ENCODE assay signal across 28 mouse cellular contexts in genomic region chr8:60611580-60612111, GRCm38 (mm10). TPM values are rescaled to one million over a fixed set of nuclear protein-coding genes. Genes with fewer than 3 reads are reported as not detected.
DNase-seq lines count a peak whose midpoint lies in the region; ATAC-seq lines count a peak whose summit lies in the region.
"Had no signal": no experiment of that assay in that cellular context is flagged by ENCODE, and none has a peak within 500 bp of the region (broad histone marks: within the 10 kb centered on the region; RNA-seq: fewer than 3 reads in every experiment).

No protein-coding gene starts in this region.

- H3K36me3 ChIP-seq in limb, embryonic 11.5 days (ENCODE audit: control insufficient read depth, insufficient read depth, low read length): no peaks in the 10 kb centered on the region
- H3K36me3 ChIP-seq in limb, embryonic 10.5 days: no peaks in the 10 kb centered on the region
- H3K36me3 ChIP-seq: embryonic facial prominence, embryonic 12.5 days; embryonic facial prominence, embryonic 15.5 days; heart, embryonic 12.5 days; heart, embryonic 15.5 days had no signal

- no peak overlapping the region for H3K27ac ChIP-seq in limb, embryonic 11.5 days (replicated peaks; ENCODE audit: low read depth, low read length)
- H3K27ac ChIP-seq in limb, embryonic 10.5 days: no peak overlapping the region
- H3K27ac ChIP-seq: embryonic facial prominence, embryonic 12.5 days; embryonic facial prominence, embryonic 15.5 days; heart, embryonic 15.5 days; hindbrain, embryonic 14.5 days; hindbrain, postnatal 0 days had no signal

- H3K9ac ChIP-seq in limb, embryonic 11.5 days (ENCODE audit: low read length): no peak overlapping the region
- H3K9ac ChIP-seq: embryonic facial prominence, embryonic 12.5 days; embryonic facial prominence, embryonic 15.5 days; forebrain, postnatal 0 days; heart, embryonic 12.5 days; heart, embryonic 15.5 days; hindbrain, embryonic 14.5 days had no signal

- ATAC-seq in limb, embryonic 11.5 days (ENCODE audit: insufficient number of reproducible peaks, low FRiP score, low TSS enrichment, low read depth): no peak
- peak; percentile 86 for ATAC-seq in granulocyte monocyte progenitor cell, adult 5-6 weeks (replicated peaks; ENCODE audit: poor library complexity, severe bottlenecking)
- ATAC-seq in megakaryocyte-erythroid progenitor cell, adult 5-6 weeks (replicated peaks; ENCODE audit: low FRiP score, low TSS enrichment, poor library complexity, severe bottlenecking): 0 out of 2 replicates have a peak, but pooled peaks have one; percentile 44
- ATAC-seq: activated CD4-positive, CD25-positive, alpha-beta regulatory T cell, adult 4 months; CD4-positive, CD25-positive, alpha-beta regulatory T cell, adult 4 months; forebrain, embryonic 14.5 days; forebrain, postnatal 0 days; hindbrain, postnatal 0 days; inflammation-experienced regulatory T-cells, adult 6 months; intestine, embryonic 16.5 days had no signal

- no peaks in the 10 kb centered on the region for H3K4me1 ChIP-seq in limb, embryonic 11.5 days (ENCODE audit: control insufficient read depth, insufficient read depth, low read length)
- H3K4me1 ChIP-seq in limb, embryonic 10.5 days: peaks cover 4% of the 10 kb centered on the region; the same call in 1 of the 2 replicates
- H3K4me1 ChIP-seq: embryonic facial prominence, embryonic 12.5 days; embryonic facial prominence, embryonic 15.5 days; heart, embryonic 12.5 days; heart, embryonic 15.5 days had no signal

- no peak overlapping the region for H3K4me3 ChIP-seq in limb, embryonic 11.5 days (ENCODE audit: low read depth, low read length)
- H3K4me3 ChIP-seq in limb, embryonic 10.5 days: no peak overlapping the region
- H3K4me3 ChIP-seq: embryonic facial prominence, embryonic 12.5 days; embryonic facial prominence, embryonic 15.5 days; heart, embryonic 12.5 days; heart, embryonic 15.5 days had no signal

- H3K27me3 ChIP-seq in limb, embryonic 11.5 days (ENCODE audit: control insufficient read depth, insufficient read depth, low read length): no peaks in the 10 kb centered on the region
- H3K27me3 ChIP-seq in limb, embryonic 10.5 days (ENCODE audit: low read depth, poor library complexity, severe bottlenecking): no peaks in the 10 kb centered on the region
- H3K27me3 ChIP-seq: embryonic facial prominence, embryonic 12.5 days; embryonic facial prominence, embryonic 15.5 days; heart, embryonic 12.5 days; heart, embryonic 15.5 days had no signal

- no peak overlapping the region for H3K4me2 ChIP-seq in limb, embryonic 11.5 days (ENCODE audit: low read depth, severe bottlenecking)
- H3K4me2 ChIP-seq: embryonic facial prominence, embryonic 12.5 days; embryonic facial prominence, embryonic 15.5 days; heart, embryonic 12.5 days; heart, embryonic 15.5 days; hindbrain, embryonic 14.5 days had no signal

- DNase-seq in cerebellum, postnatal 14 days: peak; percentile 24
- DNase-seq in cerebellum, adult 9-10 months: no peak
- peak; percentile 9 for DNase-seq in limb, embryonic 11.5 days (ENCODE audit: low spot score)
- no peak for DNase-seq in limb, embryonic 10.5 days (ENCODE audit: low spot score)
- no peak for DNase-seq in neural tube, embryonic 10.5 days (ENCODE audit: extremely low spot score, low spot score)
- DNase-seq in spleen, postnatal 14 days (ENCODE audit: low spot score in 2 of 2): no peak
- DNase-seq: adrenal gland, adult 8-10 months; adrenal gland, postnatal 25 days; cerebellum, adult 11-12 months; cerebellum, adult 8-10 months; cerebellum, postnatal 36 days; forebrain, postnatal 0 days; gastrocnemius, postnatal 25 days; heart, postnatal 10 days; heart, postnatal 36 days had no signal

- no peaks in the 10 kb centered on the region for H3K9me3 ChIP-seq in limb, embryonic 11.5 days (ENCODE audit: control insufficient read depth, low read length)
- no peaks in the 10 kb centered on the region for H3K9me3 ChIP-seq in limb, embryonic 10.5 days (replicated peaks)
- H3K9me3 ChIP-seq: embryonic facial prominence, embryonic 12.5 days; embryonic facial prominence, embryonic 15.5 days; heart, embryonic 12.5 days; heart, embryonic 15.5 days had no signal

RNA-seq across cellular contexts. Expression of gene Mfap3l, which starts 21.0 kb away (rescaled TPM):
- polyA plus RNA-seq in limb, embryonic 11.5 days (2014; fragmentation: Nextera tagmentation; extraction: Ambion mirVana): 1.8 and 2.6 TPM in 2 replicates
- polyA plus RNA-seq in limb, embryonic 10.5 days (2016; fragmentation: Nextera tagmentation; extraction: Ambion mirVana): 0.53 and 0.83 TPM in 2 replicates
- 2.9 and 3.1 TPM in 2 replicates for total RNA-seq in granulocyte monocyte progenitor cell, adult 5-6 weeks (2014; fragmentation: Nextera tagmentation)
- 3.1 and 4.9 TPM in 2 replicates for total RNA-seq in granulocyte monocyte progenitor cell, adult 5-6 weeks (2017)
- total RNA-seq in megakaryocyte-erythroid progenitor cell, adult 5-6 weeks (2014; fragmentation: Nextera tagmentation): 0.22 and 0.79 TPM in 2 replicates
- total RNA-seq in megakaryocyte-erythroid progenitor cell, adult 5-6 weeks (2017): 0.15 TPM in 1 of 2 replicates, not detected in the other
- polyA plus RNA-seq: activated CD4-positive, CD25-positive, alpha-beta regulatory T cell, adult 4 months; CD4-positive, CD25-positive, alpha-beta regulatory T cell, adult 4 months had no signal

Comparison
In these comparisons a context has a peak if more than half of its experiments do, and no peak if none do; other contexts are left out.
1. DNase-seq: peak in cerebellum, postnatal 14 days (2 of 2) and limb, embryonic 11.5 days (single experiment); none in cerebellum, adult 9-10 months (single experiment), limb, embryonic 10.5 days (single experiment), neural tube, embryonic 10.5 days (single experiment) and spleen, postnatal 14 days (0 of 2).